Mouse (Mus musculus): ENCODE measurements around the gene Golt1a. TPM values are rescaled to one million over a fixed set of nuclear protein-coding genes. Genes with fewer than 3 reads are reported as not detected.
A peak's percentile ranks its signal among the peaks of the same experiment; 100 is the strongest.

Golt1a gene
- polyA plus RNA-seq, 1 experiment from 2014 or later: not detected

DNA sequence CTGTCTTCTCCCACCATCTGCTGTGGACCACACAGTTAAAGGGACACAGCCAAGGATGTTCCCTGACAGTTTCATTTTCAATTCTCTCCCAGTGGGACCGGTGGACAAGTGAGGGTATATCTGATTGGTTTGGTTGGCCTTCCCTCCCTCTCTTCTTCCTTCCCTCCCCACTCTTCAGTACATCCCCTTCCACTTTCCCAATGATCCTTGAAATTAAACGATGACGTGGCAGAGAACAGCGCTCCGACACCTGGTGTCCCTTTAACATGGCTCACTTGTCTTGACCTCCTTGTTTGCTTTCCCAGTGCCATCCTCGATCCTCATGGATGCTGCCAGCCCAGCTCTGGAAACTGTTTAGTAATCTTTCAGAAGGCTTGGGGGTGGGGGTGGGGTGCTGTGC lies 31.1 kb upstream of the Golt1a start:
- no peak overlapping the region for H3K9ac ChIP-seq (replicated peaks)
- H3K4me3 ChIP-seq (replicated peaks): no peak overlapping the region
- no peaks in the 10 kb centered on the region for H3K4me1 ChIP-seq (replicated peaks)
- H3K27ac ChIP-seq: no peak overlapping the region
- 74% methylated on average over 6 of the region's 6 CpGs for WGBS
- H3K36me3 ChIP-seq: no peaks in the 10 kb centered on the region
- ATAC-seq (ENCODE audit: insufficient number of reproducible peaks, insufficient read depth, low FRiP score, low TSS enrichment, low read depth): no peak
- no peak overlapping the region for H3K4me2 ChIP-seq
- no peaks in the 10 kb centered on the region for H3K9me3 ChIP-seq
- 0 out of 2 replicates have a peak, but pooled peaks cover 3% of the 10 kb centered on the region for H3K27me3 ChIP-seq

DNA sequence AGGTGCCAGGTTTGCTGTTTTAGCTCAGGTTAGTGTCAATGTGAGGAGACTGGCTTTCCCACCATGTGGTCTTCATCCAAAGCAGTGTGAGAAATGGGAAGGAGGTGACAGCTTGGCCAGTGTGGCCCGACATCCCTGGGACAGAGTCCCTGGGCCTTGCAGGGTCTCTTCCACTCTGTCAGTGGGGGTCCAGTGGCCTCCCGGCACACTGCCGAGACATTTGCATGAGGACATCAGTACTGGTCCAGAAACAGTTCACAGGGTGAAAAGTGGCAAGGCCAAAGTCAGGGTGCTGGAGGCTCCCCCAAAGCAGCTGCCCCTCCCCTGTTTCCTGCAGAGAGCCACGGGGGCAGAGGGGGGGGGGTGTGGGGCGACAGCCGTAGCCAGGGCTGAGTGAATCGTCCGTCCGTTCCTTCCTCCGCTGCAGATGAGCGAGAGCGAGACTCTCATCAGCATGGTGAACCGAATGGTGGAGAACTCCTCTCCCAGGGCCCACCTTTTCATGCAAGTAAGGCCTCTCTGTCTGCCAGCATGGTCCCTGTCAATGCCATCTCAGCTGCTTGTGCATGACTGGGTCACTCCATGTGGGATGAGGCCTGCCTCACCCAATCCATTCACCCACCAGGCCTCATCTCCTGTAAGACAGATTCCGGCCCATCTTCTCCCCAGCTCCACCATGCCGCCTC lies 30.5 kb upstream of the Golt1a start:
- Histone ChIP-seq H3K4me2 (no peak overlapping the region), H3K4me3 (replicated peaks) (no peak overlapping the region), H3K27ac (no peak overlapping the region), H3K9me3 (no peaks in the 10 kb centered on the region), H3K4me1 (replicated peaks) (no peaks in the 10 kb centered on the region), H3K36me3 (no peaks in the 10 kb centered on the region), H3K9ac (replicated peaks) (no peak overlapping the region), H3K27me3 (0 out of 2 replicates have a peak, but pooled peaks cover 3% of the 10 kb centered on the region)
- no peak for ATAC-seq (ENCODE audit: insufficient number of reproducible peaks, insufficient read depth, low FRiP score, low TSS enrichment, low read depth)
- WGBS: 68% methylated on average over 15 of the region's 15 CpGs

DNA sequence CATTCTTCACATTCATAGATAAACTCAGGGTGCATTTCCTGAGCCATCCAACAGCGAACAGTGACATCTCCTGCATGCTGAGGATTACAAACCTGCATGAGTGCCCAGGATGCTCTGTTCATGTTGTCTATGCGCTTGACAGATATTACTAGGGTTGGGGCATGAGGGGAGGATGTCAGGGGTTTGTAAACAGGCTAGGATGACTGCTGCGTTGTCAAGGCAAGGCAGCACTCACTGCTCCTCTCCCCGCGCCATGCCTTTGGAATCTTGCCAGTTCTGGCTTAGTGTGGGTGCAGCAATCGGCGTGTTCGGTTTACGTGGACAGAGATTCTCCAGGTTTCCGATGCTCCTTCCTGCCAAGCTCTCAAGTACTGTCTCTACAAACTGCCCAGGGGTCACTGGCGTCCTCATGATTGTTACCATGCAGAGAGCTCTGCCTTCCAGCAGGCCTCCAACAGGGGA lies 29.9 kb upstream of the Golt1a start:
- no peak for ATAC-seq (ENCODE audit: insufficient number of reproducible peaks, insufficient read depth, low FRiP score, low TSS enrichment, low read depth)
- H3K27ac ChIP-seq: no peak overlapping the region
- no peak overlapping the region for H3K4me3 ChIP-seq (replicated peaks)
- no peaks in the 10 kb centered on the region for H3K4me1 ChIP-seq (replicated peaks)
- 0 out of 2 replicates have a peak, but pooled peaks cover 3% of the 10 kb centered on the region for H3K27me3 ChIP-seq
- H3K9me3 ChIP-seq: no peaks in the 10 kb centered on the region
- H3K36me3 ChIP-seq: no peaks in the 10 kb centered on the region
- no peak overlapping the region for H3K9ac ChIP-seq (replicated peaks)
- 86% methylated on average over 11 of the region's 11 CpGs for WGBS
- no peak overlapping the region for H3K4me2 ChIP-seq

DNA sequence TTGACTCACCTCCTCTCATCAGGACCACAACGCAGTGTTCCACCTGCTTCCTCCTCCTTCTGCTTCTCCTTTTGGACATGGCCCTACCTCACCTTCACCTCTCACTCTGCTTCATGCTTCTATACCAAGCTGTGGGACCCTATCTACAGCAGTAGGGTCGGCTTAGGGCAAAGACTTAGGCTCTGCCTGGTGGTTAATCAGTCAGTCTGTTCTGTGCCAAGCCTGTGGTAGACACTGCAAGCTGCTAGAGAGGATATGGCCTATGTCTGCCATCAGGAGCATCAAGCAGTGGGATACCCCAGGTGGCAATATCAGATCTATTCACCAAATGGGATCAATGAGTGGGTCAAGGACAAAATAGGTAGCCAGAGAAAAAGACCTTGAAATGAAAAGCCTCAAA lies 29.1 kb upstream of the Golt1a start:
- ATAC-seq (ENCODE audit: insufficient number of reproducible peaks, insufficient read depth, low FRiP score, low TSS enrichment, low read depth): no peak
- H3K4me3 ChIP-seq (replicated peaks): no peak overlapping the region
- H3K27me3 ChIP-seq: 0 out of 2 replicates have a peak, but pooled peaks cover 3% of the 10 kb centered on the region
- no peak overlapping the region for H3K4me2 ChIP-seq
- no peak overlapping the region for H3K9ac ChIP-seq (replicated peaks)
- no peaks in the 10 kb centered on the region for H3K36me3 ChIP-seq
- H3K4me1 ChIP-seq (replicated peaks): no peaks in the 10 kb centered on the region
- H3K9me3 ChIP-seq: no peaks in the 10 kb centered on the region
- no peak overlapping the region for H3K27ac ChIP-seq
- WGBS: 91% methylated on average over 2 of the region's 2 CpGs

GRCm38 (mm10) chr1:133285907-133286306 lies 23.7 kb upstream of the Golt1a start:
- H3K4me3 ChIP-seq (replicated peaks): no peak overlapping the region
- ATAC-seq (ENCODE audit: insufficient number of reproducible peaks, insufficient read depth, low FRiP score, low TSS enrichment, low read depth): no peak
- no peak overlapping the region for H3K27ac ChIP-seq
- 81% methylated on average over 7 of the region's 7 CpGs for WGBS
- no peak overlapping the region for H3K9ac ChIP-seq (replicated peaks)
- H3K9me3 ChIP-seq: no peaks in the 10 kb centered on the region
- H3K36me3 ChIP-seq: no peaks in the 10 kb centered on the region
- no peaks in the 10 kb centered on the region for H3K4me1 ChIP-seq (replicated peaks)
- no peaks in the 10 kb centered on the region for H3K27me3 ChIP-seq
- H3K4me2 ChIP-seq: no peak overlapping the region

GRCm38 (mm10) chr1:133287051-133287450 lies 22.5 kb upstream of the Golt1a start:
- Histone ChIP-seq H3K9ac (replicated peaks) (no peak overlapping the region), H3K9me3 (no peaks in the 10 kb centered on the region), H3K4me3 (replicated peaks) (no peak overlapping the region), H3K27ac (no peak overlapping the region), H3K27me3 (no peaks in the 10 kb centered on the region), H3K36me3 (no peaks in the 10 kb centered on the region), H3K4me2 (no peak overlapping the region), H3K4me1 (replicated peaks) (no peaks in the 10 kb centered on the region)
- ATAC-seq (ENCODE audit: insufficient number of reproducible peaks, insufficient read depth, low FRiP score, low TSS enrichment, low read depth): no peak
- WGBS: 89% methylated on average over 4 of the region's 4 CpGs

DNA sequence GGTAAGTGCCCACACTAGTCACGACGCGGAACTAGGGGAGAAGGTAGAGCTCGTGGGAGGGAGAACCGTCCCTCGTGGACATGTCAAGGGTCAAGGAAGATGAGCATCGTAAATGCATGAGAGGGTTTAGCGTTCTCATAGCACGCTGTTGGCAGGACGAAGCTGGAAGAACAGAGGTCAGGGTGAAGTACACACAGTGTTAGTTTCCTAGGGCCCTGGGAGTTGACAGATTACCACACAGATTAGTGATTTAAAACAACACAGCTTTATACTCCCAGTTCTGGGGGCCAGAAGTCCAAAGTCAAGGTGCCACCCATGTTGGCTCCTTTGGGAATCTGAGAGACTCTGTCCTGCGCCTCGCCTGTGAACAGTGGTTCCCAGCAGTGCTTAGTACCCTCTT lies 21.7 kb upstream of the Golt1a start:
- H3K4me1 ChIP-seq (replicated peaks): no peaks in the 10 kb centered on the region
- ATAC-seq (ENCODE audit: insufficient number of reproducible peaks, insufficient read depth, low FRiP score, low TSS enrichment, low read depth): no peak
- H3K9ac ChIP-seq (replicated peaks): no peak overlapping the region
- H3K27ac ChIP-seq: no peak overlapping the region
- WGBS: 87% methylated on average over 12 of the region's 12 CpGs
- no peaks in the 10 kb centered on the region for H3K36me3 ChIP-seq
- no peaks in the 10 kb centered on the region for H3K9me3 ChIP-seq
- H3K27me3 ChIP-seq: no peaks in the 10 kb centered on the region
- H3K4me3 ChIP-seq (replicated peaks): no peak overlapping the region
- H3K4me2 ChIP-seq: no peak overlapping the region

GRCm38 (mm10) chr1:133291888-133292287 lies 17.7 kb upstream of the Golt1a start:
- Histone ChIP-seq H3K9ac (replicated peaks) (no peak overlapping the region), H3K36me3 (no peaks in the 10 kb centered on the region), H3K4me1 (replicated peaks) (peaks cover 7% of the 10 kb centered on the region; the same call in 1 of the 2 replicates), H3K27me3 (peaks cover 4% of the 10 kb centered on the region; the same call in 1 of the 2 replicates), H3K4me2 (no peak overlapping the region), H3K4me3 (replicated peaks) (no peak overlapping the region), H3K27ac (no peak overlapping the region), H3K9me3 (no peaks in the 10 kb centered on the region)
- no peak for ATAC-seq (ENCODE audit: insufficient number of reproducible peaks, insufficient read depth, low FRiP score, low TSS enrichment, low read depth)
- WGBS: 85% methylated on average over 6 of the region's 6 CpGs

DNA sequence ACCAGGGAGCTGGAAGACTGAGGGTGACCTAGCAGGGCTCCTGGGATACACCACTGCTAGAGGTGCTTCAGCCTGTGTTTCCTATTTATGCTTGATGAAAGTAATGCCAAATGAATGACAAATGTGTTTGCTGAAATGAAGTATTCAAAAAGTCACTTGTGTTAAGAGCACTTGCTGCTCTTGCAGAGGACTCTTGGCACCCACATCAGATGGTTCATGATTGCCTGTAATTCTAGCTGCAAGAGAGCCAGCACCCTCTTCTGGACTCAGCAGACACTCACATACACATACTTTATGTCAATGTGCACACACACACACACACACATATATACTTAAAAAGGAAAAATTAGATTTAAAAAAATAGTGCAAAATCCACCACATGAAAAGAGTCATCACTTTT lies 17.0 kb upstream of the Golt1a start:
- ATAC-seq (ENCODE audit: insufficient number of reproducible peaks, insufficient read depth, low FRiP score, low TSS enrichment, low read depth): no peak
- no peak overlapping the region for H3K9ac ChIP-seq (replicated peaks)
- no peak overlapping the region for H3K27ac ChIP-seq
- H3K4me2 ChIP-seq: no peak overlapping the region
- H3K4me3 ChIP-seq (replicated peaks): no peak overlapping the region
- no peaks in the 10 kb centered on the region for H3K36me3 ChIP-seq
- H3K9me3 ChIP-seq: no peaks in the 10 kb centered on the region
- peaks cover 4% of the 10 kb centered on the region; the same call in 1 of the 2 replicates for H3K27me3 ChIP-seq
- peaks cover 7% of the 10 kb centered on the region; the same call in 1 of the 2 replicates for H3K4me1 ChIP-seq (replicated peaks)

DNA sequence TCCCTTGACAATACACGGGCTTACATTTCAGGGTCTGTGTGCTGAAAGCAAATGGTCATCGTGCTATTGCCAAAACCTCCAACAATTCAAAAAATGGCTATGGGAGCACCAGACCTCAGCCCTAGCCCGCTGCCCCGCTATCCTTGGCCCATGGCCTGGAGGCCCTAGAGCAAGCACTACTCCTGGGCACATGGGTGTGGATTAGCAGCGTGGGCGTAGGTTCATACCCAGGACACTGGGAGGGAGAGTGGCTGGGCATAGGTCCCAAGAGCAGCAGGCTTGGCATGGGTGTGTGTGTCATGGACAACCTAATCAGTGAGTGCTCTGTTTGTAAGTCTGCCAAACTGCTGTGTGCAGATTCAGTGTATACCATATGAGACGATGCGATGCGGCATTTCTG lies 13.2 kb upstream of the Golt1a start:
- Histone ChIP-seq H3K9ac (replicated peaks) (no peak overlapping the region), H3K4me2 (no peak overlapping the region), H3K4me1 (replicated peaks) (peaks cover 20% of the 10 kb centered on the region), H3K4me3 (replicated peaks) (no peak overlapping the region), H3K9me3 (no peaks in the 10 kb centered on the region), H3K27ac (no peak overlapping the region), H3K36me3 (no peaks in the 10 kb centered on the region), H3K27me3 (peaks cover 39% of the 10 kb centered on the region)
- WGBS: 89% methylated on average over 9 of the region's 9 CpGs
- no peak for ATAC-seq (ENCODE audit: insufficient number of reproducible peaks, insufficient read depth, low FRiP score, low TSS enrichment, low read depth)

GRCm38 (mm10) chr1:133298816-133299215 lies 10.8 kb upstream of the Golt1a start:
- Histone ChIP-seq H3K9ac (replicated peaks) (no peak overlapping the region), H3K4me2 (peak overlapping the region; percentile 46), H3K4me1 (replicated peaks) (peaks cover 20% of the 10 kb centered on the region), H3K27ac (no peak overlapping the region), H3K9me3 (no peaks in the 10 kb centered on the region), H3K27me3 (peaks cover 39% of the 10 kb centered on the region), H3K4me3 (replicated peaks) (peak overlapping the region; percentile 8; the same call in 1 of the 2 replicates), H3K36me3 (no peaks in the 10 kb centered on the region)
- no peak for ATAC-seq (ENCODE audit: insufficient number of reproducible peaks, insufficient read depth, low FRiP score, low TSS enrichment, low read depth)
- WGBS: 33% methylated on average over 14 of the region's 14 CpGs

GRCm38 (mm10) chr1:133302540-133302939 lies 7.1 kb upstream of the Golt1a start:
- Histone ChIP-seq H3K27me3 (peaks cover 36% of the 10 kb centered on the region), H3K9me3 (no peaks in the 10 kb centered on the region), H3K9ac (replicated peaks) (no peak overlapping the region), H3K4me2 (no peak overlapping the region), H3K27ac (0 out of 2 replicates have a peak overlapping the region, but pooled peaks have one; percentile 45), H3K36me3 (no peaks in the 10 kb centered on the region), H3K4me3 (replicated peaks) (no peak overlapping the region), H3K4me1 (replicated peaks) (peaks cover 13% of the 10 kb centered on the region)
- 59% methylated on average over 3 of the region's 3 CpGs for WGBS
- no peak for ATAC-seq (ENCODE audit: insufficient number of reproducible peaks, insufficient read depth, low FRiP score, low TSS enrichment, low read depth)
